Mouse (Mus musculus) thymus, adult 2 months (tissue): Measurements from ENCODE around the gene Ubn1. TPM values are rescaled to one million over a fixed set of nuclear protein-coding genes. Genes with fewer than 3 reads are reported as not detected.

ENCODE experiments used
- DNase-seq: peaks from one replicate; pipeline ENCODE4 v3.0.0; 2021
- H3K27ac ChIP-seq: fragments of 200-500 bp; 2 replicates; pipeline ENCODE4 v1.5.1; 2012; ENCODE audit warnings: low read length, control low read depth; ENCODE audit not compliant: control insufficient read depth, insufficient read depth
- H3K27me3 ChIP-seq: fragments of 200-500 bp; 2 replicates; pipeline ENCODE4 v1.6.1; 2012; ENCODE audit warnings: mild to moderate bottlenecking, low read length, moderate library complexity, mixed read lengths; ENCODE audit not compliant: control insufficient read depth, insufficient read depth
- H3K36me3 ChIP-seq: fragments of 200-500 bp; 2 replicates; pipeline ENCODE4 v1.6.1; 2012; ENCODE audit warnings: mild to moderate bottlenecking, low read length, moderate library complexity; ENCODE audit not compliant: control insufficient read depth, insufficient read depth
- H3K4me1 ChIP-seq: fragments of 200-500 bp; replicated peaks from 2 replicates; pipeline ENCODE4 v1.6.1; 2012; ENCODE audit warnings: low read length; ENCODE audit not compliant: control insufficient read depth, insufficient read depth
- H3K4me3 ChIP-seq: fragments of 200-500 bp; 2 replicates; pipeline ENCODE4 v1.5.1; 2012; ENCODE audit warnings: mild to moderate bottlenecking, low read length, control low read depth, moderate library complexity; ENCODE audit not compliant: control insufficient read depth, insufficient read depth
- CTCF ChIP-seq: fragments of 200-500 bp; IDR thresholded peaks from 2 replicates; pipeline ENCODE4 v1.5.1; 2012; ENCODE audit warnings: mild to moderate bottlenecking, control low read depth, low read length, moderate library complexity, borderline replicate concordance; ENCODE audit not compliant: control insufficient read depth, poor library complexity, insufficient read depth; ENCODE audit errors: extremely low read depth
- POLR2A ChIP-seq: fragments of 200-500 bp; IDR thresholded peaks from 2 replicates; pipeline ENCODE4 v1.6.1; 2012; ENCODE audit warnings: mild to moderate bottlenecking, low read length, control low read depth, moderate library complexity; ENCODE audit not compliant: control insufficient read depth, poor library complexity, insufficient read depth; ENCODE audit errors: extremely low read depth
- WGBS: fragments of 180-500 bp; shearing (Covaris S2); methylation state at CpG from one replicate; pipeline ENCODE4 v1.1.7; 2018; 5-methylcytosine and 5-hydroxymethylcytosine counted together
- polyA plus RNA-seq: library from polyadenylated mRNA; depleted of rRNA; stranded (reverse); fragments of >200 nt; gene quantifications from 2 replicates; pipeline ENCODE4 v1.2.3, GENCODE M21; 2012

The Ubn1 gene
- polyA plus RNA-seq, 1 experiment = 106 TPM

DNA sequence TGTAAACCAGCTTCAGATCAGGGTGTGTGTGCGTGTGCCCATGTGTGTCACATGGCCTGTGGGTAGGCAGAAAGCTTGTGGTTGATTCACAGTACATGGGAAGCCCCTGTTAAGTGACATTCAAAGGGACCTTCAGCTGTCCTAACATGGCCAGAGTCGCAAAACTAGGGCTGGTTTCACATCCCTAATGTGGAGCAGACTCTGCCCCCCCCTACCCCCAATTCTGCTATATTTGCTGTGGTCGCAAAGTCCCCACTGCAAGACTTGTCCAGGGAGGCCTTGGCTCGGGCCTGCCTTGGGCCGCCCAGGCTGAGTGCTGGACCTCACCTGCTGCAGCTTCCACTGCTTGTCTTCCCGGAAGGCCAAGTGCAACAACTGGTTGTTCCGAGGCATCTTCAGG lies 38.6 kb upstream of the Ubn1 start:
- 0 out of 2 replicates have a peak, but pooled peaks cover 2% of the 10 kb centered on the region for H3K4me1 ChIP-seq
- DNase-seq = no peak
- 63% methylated on average over 7 of the region's 7 CpGs for WGBS

DNA sequence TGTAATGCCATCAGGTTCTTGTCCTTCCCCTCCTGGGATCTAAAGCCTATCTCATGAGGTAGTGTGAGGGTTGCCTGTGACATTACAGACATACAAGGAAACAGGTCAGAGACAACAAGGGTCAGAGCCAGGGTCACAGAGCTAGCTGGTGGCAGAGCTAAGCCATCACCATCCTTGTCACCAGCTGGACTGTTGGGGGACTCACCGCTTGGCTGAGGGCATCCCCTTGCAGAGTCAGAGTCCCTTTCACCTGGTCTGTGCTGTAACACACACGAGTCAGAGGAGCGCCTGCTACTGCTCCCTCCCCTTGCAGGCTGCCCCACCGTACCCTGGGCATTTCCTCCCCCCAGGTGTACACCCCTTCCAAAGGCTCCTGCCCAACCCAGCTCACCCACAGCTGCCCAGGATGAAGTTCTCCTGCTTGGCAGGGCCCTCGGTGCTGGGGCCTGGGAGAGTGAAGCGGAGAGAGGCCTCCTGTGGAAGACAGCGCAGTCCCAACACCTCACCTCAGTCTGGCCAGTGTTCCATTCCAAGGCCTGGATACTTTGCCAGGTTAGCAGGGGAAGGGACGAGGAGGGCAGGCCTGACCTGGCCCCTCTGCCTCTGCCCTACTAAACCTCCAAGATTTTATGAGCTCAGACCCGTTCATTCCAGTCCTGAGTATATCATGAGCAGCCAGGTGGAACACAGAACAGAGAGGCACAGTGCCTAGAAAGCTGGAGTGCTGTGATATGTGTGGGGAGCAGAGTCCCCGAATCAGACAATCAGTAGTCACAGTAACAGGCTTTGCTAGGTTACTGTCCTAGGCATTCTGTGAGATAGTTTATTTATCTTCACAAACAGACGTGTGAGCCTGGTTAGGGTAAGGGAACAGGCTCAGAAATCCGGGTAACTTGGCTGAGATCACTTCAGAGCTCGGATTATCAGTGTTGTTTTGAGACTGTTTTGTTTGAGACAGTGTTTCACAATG lies 37.5 kb upstream of the Ubn1 start:
- Histone ChIP-seq H3K27me3 (no peaks in the 10 kb centered on the region), H3K27ac (no peak overlapping the region), H3K4me1 (0 out of 2 replicates have a peak, but pooled peaks cover 2% of the 10 kb centered on the region), H3K4me3 (no peak overlapping the region), H3K36me3 (peaks cover 12% of the 10 kb centered on the region)
- no peak for TF ChIP-seq CTCF
- TF ChIP-seq POLR2A = no peak
- DNase-seq = no peak
- WGBS = 74% methylated on average over 13 of the region's 13 CpGs

More for the DNA sequence above, 38.6 kb upstream of the Ubn1 start:
- H3K36me3 ChIP-seq = peaks cover 2% of the 10 kb centered on the region
- H3K27me3 ChIP-seq = no peaks in the 10 kb centered on the region
- TF ChIP-seq POLR2A (no peak), CTCF (no peak)
- H3K4me3 ChIP-seq = no peak overlapping the region
- no peak overlapping the region for H3K27ac ChIP-seq

DNA sequence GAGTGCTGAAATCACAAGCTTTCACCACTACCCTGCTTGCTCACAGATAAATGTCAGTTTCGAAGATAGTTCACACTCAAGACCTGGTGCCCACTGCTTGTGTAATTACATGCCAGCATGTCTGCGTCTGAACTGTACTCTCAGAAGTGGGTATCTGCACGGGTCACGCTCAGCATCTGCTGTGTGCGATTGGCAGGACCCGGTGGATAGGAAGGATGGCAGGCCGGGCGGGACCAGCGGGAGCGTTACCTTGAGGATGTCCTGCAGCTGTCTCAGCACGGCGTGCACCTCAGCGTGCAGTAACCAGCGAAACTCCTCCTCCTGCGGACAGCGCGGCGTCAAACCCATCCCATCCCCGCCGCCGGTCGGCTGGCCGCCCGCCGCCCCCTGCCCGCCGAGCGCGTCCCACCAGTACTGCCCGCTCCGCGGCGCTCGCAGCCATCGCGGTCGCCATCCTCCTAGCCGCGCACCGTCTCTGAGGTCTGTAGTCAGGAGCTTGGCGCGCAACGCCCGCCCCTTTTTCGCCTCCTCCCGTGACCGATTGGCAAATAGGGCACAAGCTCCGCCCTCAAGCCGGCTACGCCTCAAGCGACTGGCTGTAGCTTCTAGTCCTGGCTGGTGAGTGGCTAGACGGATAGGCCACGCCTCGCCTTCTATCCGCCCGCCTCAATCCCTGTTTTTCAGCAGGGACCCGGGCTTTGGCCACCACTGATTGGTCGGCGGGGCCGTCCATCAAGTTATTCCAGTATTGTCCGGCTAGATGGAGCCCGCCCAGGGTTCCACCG lies 36.6 kb upstream of the Ubn1 start, which contains the start of gene Rogdi:
Gene Rogdi (minus strand): TSS at position 500 of the 785 bp plus-strand sequence.
- TF ChIP-seq CTCF (peak; percentile 44; the same call in 1 of the 2 replicates), POLR2A (peak; percentile 54; the same call in 1 of the 2 replicates)
- peak; percentile 96 for DNase-seq
- WGBS = under 1% methylated on average over 63 of the region's 63 CpGs
- no peak within 1 kb of the TSS for H3K27ac ChIP-seq
- 0 out of 2 replicates have a peak, but pooled peaks cover 2% of the 10 kb centered on the region for H3K4me1 ChIP-seq
- peak within 1 kb of the TSS; percentile 58 for H3K4me3 ChIP-seq
- H3K27me3 ChIP-seq = no peaks in the 10 kb centered on the region
- peaks cover 22% of the 10 kb centered on the region for H3K36me3 ChIP-seq

DNA sequence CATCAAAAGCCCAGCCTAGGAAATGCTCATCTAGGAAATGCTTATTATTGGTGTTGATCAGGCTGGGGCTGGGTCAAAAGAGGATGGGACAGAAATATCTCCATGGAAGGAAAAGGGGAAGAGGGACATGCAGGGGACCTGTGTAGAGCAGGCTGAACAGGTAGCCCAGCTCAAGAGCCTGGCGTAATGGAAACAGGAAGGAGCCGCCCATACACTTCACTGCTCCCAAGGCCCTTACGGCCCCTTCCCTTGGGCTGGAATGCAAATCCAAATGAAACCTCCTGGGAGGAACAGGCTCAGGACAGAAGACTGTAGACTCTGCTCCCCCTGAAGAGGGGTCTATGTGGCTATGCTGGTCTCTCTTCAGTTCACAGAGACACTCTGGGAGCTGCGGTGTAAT lies 35.3 kb upstream of the Ubn1 start:
- DNase-seq = no peak
- Histone ChIP-seq H3K4me3 (no peak overlapping the region), H3K4me1 (0 out of 2 replicates have a peak, but pooled peaks cover 2% of the 10 kb centered on the region), H3K36me3 (peaks cover 35% of the 10 kb centered on the region), H3K27me3 (no peaks in the 10 kb centered on the region), H3K27ac (no peak overlapping the region)
- TF ChIP-seq CTCF (no peak), POLR2A (no peak)
- WGBS = 96% methylated on average over 4 of the region's 4 CpGs

DNA sequence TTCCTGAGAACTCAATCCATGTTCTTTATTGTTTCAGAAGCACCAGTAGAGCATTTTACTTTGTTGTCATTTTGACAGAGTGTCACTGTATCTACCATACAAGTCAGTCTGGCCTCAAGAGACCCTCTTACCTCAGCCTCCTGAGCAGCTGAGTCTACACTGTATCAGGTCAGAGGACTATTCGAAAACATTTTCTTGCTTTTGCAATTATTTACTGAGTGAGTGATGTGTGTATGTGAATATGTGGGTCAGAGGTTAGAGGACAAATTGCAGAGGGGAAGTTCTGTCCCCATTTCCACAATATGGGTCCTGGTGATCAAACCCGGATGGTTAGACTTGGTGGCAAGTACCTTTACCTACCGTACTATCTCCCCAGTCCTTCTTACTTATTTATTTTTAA lies 25.8 kb upstream of the Ubn1 start:
- no peak for TF ChIP-seq POLR2A
- TF ChIP-seq CTCF = no peak
- H3K27me3 ChIP-seq = no peaks in the 10 kb centered on the region
- WGBS = 94% methylated on average over 3 of the region's 3 CpGs
- H3K27ac ChIP-seq = no peak overlapping the region
- DNase-seq = no peak
- peaks cover 100% of the 10 kb centered on the region for H3K36me3 ChIP-seq
- no peaks in the 10 kb centered on the region for H3K4me1 ChIP-seq
- H3K4me3 ChIP-seq = no peak overlapping the region

DNA sequence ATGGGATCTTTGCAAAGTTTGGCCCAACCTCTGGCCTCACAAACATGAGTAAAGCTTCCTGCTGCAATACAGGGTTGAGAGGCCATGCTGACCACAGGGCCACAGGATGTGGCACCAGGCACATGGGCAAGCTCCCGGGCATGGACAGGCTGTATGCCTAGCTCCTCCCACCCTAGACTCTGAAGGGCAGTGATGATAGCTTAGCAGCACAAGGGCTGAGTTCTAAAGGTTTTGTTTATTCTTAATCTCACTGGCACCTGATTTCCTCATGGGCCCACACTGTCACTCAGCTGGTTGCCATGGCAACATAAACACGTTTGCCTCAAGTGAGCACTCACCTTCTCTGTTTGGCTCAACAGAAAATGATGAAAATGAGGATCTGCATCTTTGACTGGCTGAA lies 20.0 kb upstream of the Ubn1 start:
- H3K36me3 ChIP-seq = peaks cover 100% of the 10 kb centered on the region
- no peak overlapping the region for H3K4me3 ChIP-seq
- no peak for DNase-seq
- H3K27ac ChIP-seq = no peak overlapping the region
- no peak for TF ChIP-seq CTCF
- no peak for TF ChIP-seq POLR2A
- WGBS = 47% methylated on average over 2 of the region's 2 CpGs
- no peaks in the 10 kb centered on the region for H3K4me1 ChIP-seq
- H3K27me3 ChIP-seq = no peaks in the 10 kb centered on the region
